Mouse (Mus musculus) lung, postnatal 0 days (tissue): ENCODE measurements at regions not wholly inside any gene's neighbourhood (a gene's known extent, or its start where the extent isn't known, plus 50 kb on each side); places are given as distances from the start of the nearest gene placed in this dataset.

Experiments used
- CTCF ChIP-seq: IDR thresholded peaks from 2 replicates; pipeline ENCODE4 v1.5.1; 2016; ENCODE audit warnings: antibody characterized with exemption, mild to moderate bottlenecking
- EP300 ChIP-seq: IDR thresholded peaks from 2 replicates; pipeline ENCODE4 v1.6.1; 2016; ENCODE audit warnings: antibody characterized with exemption, mild to moderate bottlenecking, control low read depth

GRCm38 (mm10) chr9:88220360-88220759 is 106.6 kb upstream of the Nt5e start:
- TF ChIP-seq CTCF (no peak), EP300 (no peak)
